ENCODE assay signal across 22 mouse cellular contexts in the genomic region with DNA sequence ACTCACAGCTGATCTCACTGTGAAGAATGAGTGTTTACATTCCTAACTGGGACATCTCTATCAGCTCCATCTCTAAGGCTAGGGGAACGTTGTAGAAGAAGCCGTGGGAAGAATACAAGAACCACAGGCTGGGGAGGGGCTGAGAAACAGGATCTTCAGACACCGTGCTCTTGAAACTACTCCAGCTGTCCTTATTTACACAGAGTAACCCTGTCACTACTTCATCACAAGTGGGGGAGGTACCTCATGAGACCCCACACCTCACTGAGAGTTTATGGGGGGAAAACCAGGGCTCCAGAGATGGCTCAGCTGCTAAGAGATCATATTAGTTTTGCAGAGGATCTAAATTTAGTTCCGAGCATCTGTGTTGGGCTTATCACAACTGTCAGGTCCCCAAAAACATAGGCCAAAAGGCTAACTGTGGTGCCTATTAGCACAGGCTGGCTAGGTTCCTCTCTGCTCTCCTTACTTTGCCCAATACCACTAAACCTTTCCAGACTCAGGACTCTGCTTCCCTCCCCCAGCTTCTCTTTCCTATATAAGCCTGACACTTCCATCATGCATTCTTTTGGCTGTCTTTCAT.
DNase-seq lines count a peak whose midpoint lies in the region; ATAC-seq and TF ChIP-seq lines count a peak whose summit lies in the region.
"Had no signal": no experiment of that assay in that cellular context is flagged by ENCODE, and none has a peak within 500 bp of the region (broad histone marks: within the 10 kb centered on the region; RNA-seq: fewer than 3 reads in every experiment).

No protein-coding gene starts in this region.

- H3K9me3 ChIP-seq in limb, embryonic 13.5 days, result 0 out of 2 replicates have a peak, but pooled peaks cover 3% of the 10 kb centered on the region
- 0 out of 2 replicates have a peak, but pooled peaks cover 3% of the 10 kb centered on the region for H3K9me3 ChIP-seq in limb, embryonic 10.5 days (replicated peaks)
- H3K9me3 ChIP-seq in limb, embryonic 14.5 days (ENCODE audit: control insufficient read depth, low read length), result no peaks in the 10 kb centered on the region
- H3K9me3 ChIP-seq: embryonic facial prominence, embryonic 12.5 days; heart, embryonic 15.5 days; liver, embryonic 13.5 days; megakaryocyte, embryonic 14.5 days; midbrain, embryonic 12.5 days had no signal

- peak; percentile 24; the same call in 1 of the 2 replicates for ATAC-seq in limb, embryonic 13.5 days (ENCODE audit: low FRiP score, low read depth)
- peak; percentile 75; the same call in 1 of the 2 replicates for ATAC-seq in limb, embryonic 14.5 days (ENCODE audit: low FRiP score, low read depth)
- ATAC-seq: forebrain, embryonic 16.5 days; hindbrain, embryonic 16.5 days had no signal

- no peak overlapping the region for H3K9ac ChIP-seq in limb, embryonic 13.5 days
- no peak overlapping the region for H3K9ac ChIP-seq in limb, embryonic 14.5 days (ENCODE audit: low read depth, low read length, severe bottlenecking)
- H3K9ac ChIP-seq: embryonic facial prominence, embryonic 12.5 days; heart, embryonic 15.5 days; liver, embryonic 13.5 days; midbrain, embryonic 12.5 days had no signal

- H3K4me1 ChIP-seq in limb, embryonic 13.5 days, result no peaks in the 10 kb centered on the region
- no peaks in the 10 kb centered on the region for H3K4me1 ChIP-seq in limb, embryonic 10.5 days
- H3K4me1 ChIP-seq in lung, adult 2 months (ENCODE audit: control insufficient read depth, insufficient read depth, low read length), result no peaks in the 10 kb centered on the region
- no peaks in the 10 kb centered on the region for H3K4me1 ChIP-seq in limb, embryonic 14.5 days (ENCODE audit: control insufficient read depth, insufficient read depth, low read length)
- H3K4me1 ChIP-seq: embryonic facial prominence, embryonic 12.5 days; liver, embryonic 13.5 days; midbrain, embryonic 12.5 days had no signal

- no peaks in the 10 kb centered on the region for H3K36me3 ChIP-seq in limb, embryonic 13.5 days
- no peaks in the 10 kb centered on the region for H3K36me3 ChIP-seq in limb, embryonic 10.5 days
- no peaks in the 10 kb centered on the region for H3K36me3 ChIP-seq in limb, embryonic 14.5 days (ENCODE audit: control insufficient read depth, insufficient read depth, low read length)
- H3K36me3 ChIP-seq: embryonic facial prominence, embryonic 12.5 days; heart, embryonic 15.5 days; liver, embryonic 13.5 days; midbrain, embryonic 12.5 days had no signal

- no peak for DNase-seq in limb, embryonic 10.5 days (ENCODE audit: low spot score)
- peak; percentile 30 for DNase-seq in lung, postnatal 10 days
- no peak for DNase-seq in lung, adult 2 months
- DNase-seq in limb, embryonic 14.5 days (ENCODE audit: low spot score), result no peak
- no peak for DNase-seq in adipocyte (ENCODE audit: low spot score)
- DNase-seq: adrenal gland, adult 2 months; adrenal gland, postnatal 36 days; B cell, adult 2 months; cerebellum, adult 8-10 months; cerebellum, postnatal 25 days; gastrocnemius, postnatal 10 days; kidney, adult 11 months; kidney, postnatal 14 days; layer of hippocampus, adult 9-11 months; liver, embryonic 13.5 days had no signal

- H3K27ac ChIP-seq in limb, embryonic 13.5 days, result no peak overlapping the region
- no peak overlapping the region for H3K27ac ChIP-seq in limb, embryonic 10.5 days
- no peak overlapping the region for H3K27ac ChIP-seq in limb, embryonic 14.5 days (replicated peaks; ENCODE audit: low read depth, low read length)
- H3K27ac ChIP-seq: embryonic facial prominence, embryonic 12.5 days; heart, embryonic 15.5 days; liver, embryonic 13.5 days; midbrain, embryonic 12.5 days had no signal

- TF ChIP-seq CTCF in lung, adult 2 months (IDR thresholded peaks at IDR 0.05; ENCODE audit: insufficient read depth, low read length), result no peak

- no peak for TF ChIP-seq POLR2A in lung, adult 2 months (IDR thresholded peaks at IDR 0.05; ENCODE audit: borderline replicate concordance, extremely low read depth, low read depth, low read length)
- no peak for TF ChIP-seq POLR2A in limb, embryonic 14.5 days (IDR thresholded peaks at IDR 0.05; ENCODE audit: borderline replicate concordance, extremely low read depth, insufficient read depth, insufficient read length)

- H3K4me2 ChIP-seq in limb, embryonic 13.5 days (replicated peaks), result no peak overlapping the region
- H3K4me2 ChIP-seq in limb, embryonic 14.5 days (replicated peaks; ENCODE audit: low read depth, low read length, severe bottlenecking), result no peak overlapping the region
- H3K4me2 ChIP-seq: embryonic facial prominence, embryonic 12.5 days; heart, embryonic 15.5 days; liver, embryonic 13.5 days; midbrain, embryonic 12.5 days had no signal

- no peak overlapping the region for H3K4me3 ChIP-seq in limb, embryonic 13.5 days
- H3K4me3 ChIP-seq in limb, embryonic 10.5 days, result no peak overlapping the region
- H3K4me3 ChIP-seq in lung, adult 2 months (replicated peaks; ENCODE audit: extremely low read depth, low read depth, low read length), result no peak overlapping the region
- H3K4me3 ChIP-seq in limb, embryonic 14.5 days (replicated peaks; ENCODE audit: low read length), result no peak overlapping the region
- H3K4me3 ChIP-seq: embryonic facial prominence, embryonic 12.5 days; heart, embryonic 15.5 days; liver, embryonic 13.5 days; megakaryocyte, embryonic 14.5 days; midbrain, embryonic 12.5 days had no signal

- H3K27me3 ChIP-seq in limb, embryonic 13.5 days, result no peaks in the 10 kb centered on the region
- H3K27me3 ChIP-seq in limb, embryonic 10.5 days (ENCODE audit: low read depth, poor library complexity, severe bottlenecking), result no peaks in the 10 kb centered on the region
- H3K27me3 ChIP-seq in limb, embryonic 14.5 days (ENCODE audit: control insufficient read depth, insufficient read depth, low read length), result no peaks in the 10 kb centered on the region
- H3K27me3 ChIP-seq: embryonic facial prominence, embryonic 12.5 days; heart, embryonic 15.5 days; liver, embryonic 13.5 days; megakaryocyte, embryonic 14.5 days; midbrain, embryonic 12.5 days had no signal

- WGBS in limb, embryonic 13.5 days, result 59% methylated on average over 4 of the region's 4 CpGs
- 63% methylated on average over 4 of the region's 4 CpGs for WGBS in limb, embryonic 10.5 days
- 27% methylated on average over 4 of the region's 4 CpGs for WGBS in lung, adult 2 months
- WGBS in limb, embryonic 14.5 days, result 52% methylated on average over 4 of the region's 4 CpGs
